Mouse (Mus musculus) gastrocnemius, adult 2 months (tissue): Measurements from ENCODE around the gene Apbb1. TPM values are rescaled to one million over a fixed set of nuclear protein-coding genes. Genes with fewer than 3 reads are reported as not detected.

Experiments used
- DNase-seq: peaks from one replicate; pipeline ENCODE4 v3.0.0; 2022
- H3K27ac ChIP-seq: fragments of 200-600 bp; 2 replicates; pipeline ENCODE4 v1.8.1; 2022; ENCODE audit warnings: mild to moderate bottlenecking
- H3K4me3 ChIP-seq: fragments of 200-600 bp; 2 replicates; pipeline ENCODE4 v1.8.1; 2022; ENCODE audit warnings: mild to moderate bottlenecking, moderate library complexity
- CTCF ChIP-seq: fragments of 200-600 bp; IDR thresholded peaks from 2 replicates; pipeline ENCODE4 v1.8.1; 2022; ENCODE audit warnings: antibody characterized with exemption, mild to moderate bottlenecking, moderate library complexity
- intact Hi-C: fragments of 180-260 bp; cut with DNase I; formaldehyde crosslinking; loops from one replicate; pipeline ENCODE4 v1.15.1; 2025
- total RNA-seq, 2 experiments: library from RNA; stranded (reverse); gene quantifications; 2 replicates each; pipeline ENCODE4 v1.2.3; 2021

Gene Apbb1
- total RNA-seq, 2 experiments from 2014 or later = 7.1 to 7.2 TPM

- intact Hi-C loops = no loop called here
- Histone ChIP-seq H3K27ac (no peak overlapping the region), H3K4me3 (no peak overlapping the region)
- TF ChIP-seq CTCF = no peak
- DNase-seq = no peak
Observed at GRCm38 (mm10) chr7:105547970-105548369, 33.5 kb downstream of the Apbb1 start.

- intact Hi-C loops = no loop called here
- DNase-seq = no peak
- TF ChIP-seq CTCF = no peak
- H3K27ac ChIP-seq = no peak overlapping the region
- H3K4me3 ChIP-seq = no peak overlapping the region
Observed at GRCm38 (mm10) chr7:105545986-105546385, 35.5 kb downstream of the Apbb1 start.

- intact Hi-C loops = loop anchor here (1.0 kb wide), 1 partner anchor 69 kb away; no protein-coding TSS in a partner anchor
- DNase-seq = no peak
- TF ChIP-seq CTCF = peak; percentile 54
- no peak overlapping the region for H3K27ac ChIP-seq
- H3K4me3 ChIP-seq = no peak overlapping the region
Observed at GRCm38 (mm10) chr7:105534162-105534561, 47.3 kb downstream of the Apbb1 start.

GRCm38 (mm10) chr7:105528094-105528493, 53.4 kb downstream of the Apbb1 start:
- DNase-seq = no peak
- Histone ChIP-seq H3K27ac (no peak overlapping the region), H3K4me3 (no peak overlapping the region)
- no peak for TF ChIP-seq CTCF
- intact Hi-C loops = no loop called here

- DNase-seq = no peak
- Histone ChIP-seq H3K27ac (no peak overlapping the region), H3K4me3 (no peak overlapping the region)
- intact Hi-C loops = no loop called here
- peak; percentile 72 for TF ChIP-seq CTCF
Observed at GRCm38 (mm10) chr7:105527306-105527937, 54.0 kb downstream of the Apbb1 start.

GRCm38 (mm10) chr7:105524222-105524621, 57.2 kb downstream of the Apbb1 start:
- H3K4me3 ChIP-seq = no peak overlapping the region
- no peak overlapping the region for H3K27ac ChIP-seq
- no peak for TF ChIP-seq CTCF
- intact Hi-C loops = no loop called here
- no peak for DNase-seq

- H3K4me3 ChIP-seq = no peak overlapping the region
- no peak for DNase-seq
- no peak overlapping the region for H3K27ac ChIP-seq
- intact Hi-C loops = no loop called here
- TF ChIP-seq CTCF = no peak
Observed at GRCm38 (mm10) chr7:105520201-105520600, 61.3 kb downstream of the Apbb1 start.

- no peak for DNase-seq
- H3K4me3 ChIP-seq = no peak overlapping the region
- intact Hi-C loops = loop anchor here (5.0 kb wide), 1 partner anchor 42 kb away; no protein-coding TSS in a partner anchor
- TF ChIP-seq CTCF = no peak
- H3K27ac ChIP-seq = no peak overlapping the region
Observed at GRCm38 (mm10) chr7:105519771-105520170, 61.7 kb downstream of the Apbb1 start.

- intact Hi-C loops = loop anchor here (5.0 kb wide), 1 partner anchor 42 kb away; no protein-coding TSS in a partner anchor
- TF ChIP-seq CTCF = no peak
- Histone ChIP-seq H3K4me3 (no peak overlapping the region), H3K27ac (no peak overlapping the region)
- no peak for DNase-seq
Observed at GRCm38 (mm10) chr7:105519336-105519735, 62.1 kb downstream of the Apbb1 start.

GRCm38 (mm10) chr7:105516669-105517360, 64.6 kb downstream of the Apbb1 start:
- Histone ChIP-seq H3K27ac (no peak overlapping the region), H3K4me3 (no peak overlapping the region)
- no peak for DNase-seq
- intact Hi-C loops = loop anchor here (5.0 kb wide), 1 partner anchor 40 kb away; no protein-coding TSS in a partner anchor
- no peak for TF ChIP-seq CTCF

GRCm38 (mm10) chr7:105515178-105515577, 66.3 kb downstream of the Apbb1 start:
- Histone ChIP-seq H3K27ac (no peak overlapping the region), H3K4me3 (no peak overlapping the region)
- peak; percentile 97 for TF ChIP-seq CTCF
- intact Hi-C loops = loop anchor here (1.0 to 5.0 kb wide), 2 partner anchors 38 to 103 kb away; no protein-coding TSS in a partner anchor
- peak; percentile 57 for DNase-seq

GRCm38 (mm10) chr7:105514561-105514960, 66.9 kb downstream of the Apbb1 start:
- no peak for DNase-seq
- no peak for TF ChIP-seq CTCF
- H3K27ac ChIP-seq = no peak overlapping the region
- no peak overlapping the region for H3K4me3 ChIP-seq
- intact Hi-C loops = no loop called here

GRCm38 (mm10) chr7:105513845-105514291, 67.6 kb downstream of the Apbb1 start:
- no peak for TF ChIP-seq CTCF
- DNase-seq = no peak
- intact Hi-C loops = no loop called here
- no peak overlapping the region for H3K27ac ChIP-seq
- H3K4me3 ChIP-seq = no peak overlapping the region
